Mouse (Mus musculus) kidney, adult 9 months (tissue): ENCODE measurements at regions not wholly inside any gene's neighbourhood (a gene's known extent, or its start where the extent isn't known, plus 50 kb on each side); places are given as distances from the start of the nearest gene placed in this dataset.

Experiments used
- DNase-seq: peaks from one replicate; pipeline ENCODE4 v3.0.0; 2022

GRCm38 (mm10) chr3:12020181-12020580, 1684.7 kb upstream of the Gm38303 start:
- no peak for DNase-seq

DNA sequence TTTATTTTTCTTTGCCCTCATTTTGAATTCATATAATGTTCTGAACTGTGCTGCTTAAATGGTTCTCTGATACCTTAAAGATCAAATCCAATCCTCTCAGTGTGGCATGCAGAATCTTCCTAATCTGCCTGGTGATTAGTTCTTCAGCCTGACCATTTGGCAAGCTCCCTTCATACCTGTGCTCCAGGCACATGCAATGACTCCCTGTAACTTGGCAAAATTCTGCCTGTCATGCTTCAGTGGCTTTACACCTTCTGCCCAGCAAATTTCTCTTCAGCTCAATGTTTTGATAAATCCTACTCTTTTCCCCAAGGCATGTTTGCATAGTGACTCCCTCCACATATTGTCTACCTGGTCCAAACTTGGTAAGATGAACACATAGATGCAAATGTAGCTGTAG, 1656.8 kb upstream of the Gm38303 start:
- DNase-seq, result peak; percentile 1
